Mouse (Mus musculus) ES-E14 (cell line): ENCODE measurements around the gene Rnf214.

Experiments used
- CHD2 ChIP-seq: IDR thresholded peaks from 2 replicates; pipeline ENCODE4 v1.6.1; 2014; ENCODE audit warnings: mild to moderate bottlenecking, low read depth, low read length, inconsistent platforms
- HCFC1 ChIP-seq: IDR thresholded peaks from 2 replicates; pipeline ENCODE4 v1.6.1; 2012; ENCODE audit warnings: low read length, inconsistent platforms, borderline replicate concordance; ENCODE audit not compliant: insufficient read depth
- MAFK ChIP-seq: IDR thresholded peaks from 2 replicates; pipeline ENCODE4 v1.6.1; 2014; ENCODE audit warnings: mild to moderate bottlenecking, low read depth, low read length, inconsistent platforms; ENCODE audit not compliant: insufficient read depth
- ZC3H11A ChIP-seq: IDR thresholded peaks from 2 replicates; pipeline ENCODE4 v1.6.1; 2012; ENCODE audit warnings: low read depth, mild to moderate bottlenecking, inconsistent platforms, low read length, borderline replicate concordance
- ZNF384 ChIP-seq: IDR thresholded peaks from 2 replicates; pipeline ENCODE4 v1.6.1; 2012; ENCODE audit warnings: low read depth, low read length, inconsistent platforms

DNA sequence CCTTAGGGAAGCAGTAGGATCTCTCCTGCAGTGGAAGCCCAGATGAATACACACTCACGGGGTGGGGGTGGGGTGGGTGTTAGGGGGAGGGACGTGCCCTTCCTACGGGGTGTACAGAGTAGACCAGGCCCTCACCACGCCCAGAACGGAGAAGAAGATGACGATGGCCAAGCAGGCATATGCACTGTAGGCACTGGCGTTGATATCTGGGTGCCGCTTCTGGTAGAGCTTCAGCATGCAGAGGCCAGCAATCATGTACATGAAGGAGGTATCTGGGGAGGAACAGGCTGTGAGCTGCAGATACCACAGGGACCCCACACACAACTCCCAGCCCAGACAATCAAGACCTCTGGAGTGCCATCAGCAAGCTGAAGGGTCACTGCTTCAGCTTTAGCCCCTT is 36.2 kb upstream of the Rnf214 start:
- TF ChIP-seq ZC3H11A (no peak), CHD2 (no peak), MAFK (no peak), HCFC1 (no peak), ZNF384 (no peak)
